Mouse (Mus musculus) layer of hippocampus, adult 18-20 months (tissue): ENCODE measurements around the gene Mroh7. TPM values are rescaled to one million over a fixed set of nuclear protein-coding genes. Genes with fewer than 3 reads are reported as not detected.
A peak's percentile ranks its signal among the peaks of the same experiment; 100 is the strongest.

Experiments
- DNase-seq, 2 experiments: peaks; one replicate each; pipeline ENCODE4 v3.0.0; 2022; ENCODE audit warnings: low spot score in 2 of 2
- total RNA-seq, 2 experiments: library from RNA; stranded (reverse); gene quantifications; 2 replicates each; pipeline ENCODE4 v1.2.3; 2021

Mroh7 gene
- total RNA-seq, 2 experiments from 2014 or later, result 4.1 to 5.0 TPM

DNA sequence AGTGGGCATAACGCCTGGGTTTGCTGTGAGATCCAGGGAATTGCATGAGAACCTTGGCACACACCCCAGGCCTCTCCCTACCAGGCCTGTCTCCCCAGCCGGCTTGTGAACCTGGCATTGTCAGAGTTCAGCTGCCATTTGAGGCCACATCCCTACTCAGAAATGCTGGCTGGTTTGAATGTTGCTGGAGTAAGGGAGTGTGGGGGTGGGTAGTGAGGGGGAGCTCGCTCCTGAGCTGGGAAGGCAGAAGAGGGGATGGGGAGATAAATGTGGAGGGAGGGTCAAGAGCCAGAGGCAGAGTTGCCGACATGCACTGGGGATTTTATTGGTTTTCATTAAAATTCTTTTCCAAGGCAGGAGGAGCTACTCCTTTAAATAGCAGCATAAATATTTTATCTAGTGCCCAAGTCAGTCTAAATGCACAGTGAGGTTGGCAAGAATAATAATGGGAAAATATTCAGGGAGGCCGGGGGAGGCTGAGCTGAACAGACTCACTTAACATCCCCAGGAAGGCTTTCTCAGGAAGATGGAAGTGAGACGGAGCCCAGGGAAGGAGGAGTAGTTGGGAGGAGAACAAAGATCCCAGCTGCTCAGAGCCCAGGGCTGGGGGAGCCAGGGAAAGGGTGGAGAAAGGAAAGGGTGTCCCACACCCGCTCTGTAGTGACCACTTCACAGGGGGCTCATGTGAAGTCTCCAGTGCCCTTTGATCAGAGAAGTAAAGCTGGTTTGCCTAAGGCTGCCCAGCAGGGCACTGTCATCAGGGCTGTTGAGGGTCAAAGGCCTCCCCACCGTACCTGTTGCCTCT lies 97.2 kb downstream of the Mroh7 start:
- DNase-seq, result peak in 1 of 2 experiments; percentile 51

DNA sequence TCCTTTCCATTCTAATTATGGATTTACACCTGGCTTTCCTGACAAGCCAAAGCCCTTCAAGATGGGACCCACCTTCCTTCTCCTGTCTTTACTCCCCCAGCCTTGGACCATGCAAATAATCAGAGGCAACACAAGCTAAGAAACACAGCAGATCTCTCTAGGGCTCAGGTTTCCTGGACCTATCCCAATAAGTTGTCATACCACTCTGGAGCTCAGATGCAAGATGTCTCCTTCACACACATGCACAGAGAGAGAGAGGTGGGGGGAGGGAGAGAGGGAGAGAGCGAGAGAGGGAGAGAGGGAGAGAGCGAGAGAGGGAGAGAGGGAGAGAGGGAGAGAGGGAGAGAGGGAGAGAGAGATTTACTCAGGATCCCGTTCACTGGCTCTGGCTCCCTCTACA lies 98.4 kb downstream of the Mroh7 start:
- no peak for DNase-seq

Other genes starting within 250 kb of the Mroh7 start
- not detected for gene Bsnd, start 238.6 kb downstream of the Mroh7 start, total RNA-seq
- 10 to 100 TPM; 67.7 to 70.5 TPM for gene Dhcr24, start 169.9 kb downstream of the Mroh7 start, total RNA-seq
- not detected for gene Lexm, start 113.7 kb downstream of the Mroh7 start, total RNA-seq
- gene Ttc22, start 108.5 kb downstream of the Mroh7 start, total RNA-seq, result under 1 TPM; 0.33 to 0.72 TPM
- gene Pars2, start 79.9 kb downstream of the Mroh7 start, total RNA-seq, result 1 to 10 TPM; 6.9 TPM
- gene Ttc4, start 52.0 kb downstream of the Mroh7 start, total RNA-seq, result 10 to 100 TPM; 43.1 to 46.4 TPM
- not detected for gene Fam151a, start 3.0 kb upstream of the Mroh7 start, total RNA-seq
- gene Acot11, start 74.1 kb upstream of the Mroh7 start, total RNA-seq, result 10 to 100 TPM; 46.7 to 52.6 TPM
- gene Ssbp3, start 179.8 kb upstream of the Mroh7 start, total RNA-seq, result 100 to 1,000 TPM; 158 to 189 TPM